Mouse (Mus musculus) spleen, postnatal 10 days (tissue): ENCODE measurements around the gene Fam180a.
"Not testable (repeated sequence)": the region's sequence is repeated elsewhere in the genome, so short reads cannot be mapped to it uniquely, and the experiment has no call there.

Source experiments
- DNase-seq, 2 experiments: peaks; one replicate each; pipeline ENCODE4 v3.0.0; 2021 to 2022; ENCODE audit warnings: low spot score in 2 of 2

The Fam180a gene

DNA sequence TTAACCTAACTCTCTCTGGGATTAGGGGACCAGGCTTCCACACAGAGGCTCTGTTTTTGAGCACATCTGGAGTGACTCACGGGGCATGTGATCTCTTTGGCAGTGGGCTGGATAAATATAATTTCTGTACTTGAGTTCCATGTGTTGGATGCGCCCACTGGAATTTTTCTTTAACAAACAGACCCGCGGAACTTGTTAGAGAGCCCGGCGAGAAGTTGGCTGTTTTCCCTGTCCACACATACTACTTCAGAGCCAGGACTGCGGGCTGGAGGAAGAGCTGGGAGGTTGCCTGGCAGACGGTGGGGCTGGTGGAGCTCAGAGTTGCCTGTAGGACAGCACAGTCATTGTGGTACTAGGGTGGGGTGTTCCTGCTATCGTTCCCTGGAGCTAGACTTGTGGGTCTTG is at the start of gene Fam180a:
Fam180a (minus strand) TSS at position 31 of the 405 bp plus-strand sequence.
- no peak for DNase-seq

DNA sequence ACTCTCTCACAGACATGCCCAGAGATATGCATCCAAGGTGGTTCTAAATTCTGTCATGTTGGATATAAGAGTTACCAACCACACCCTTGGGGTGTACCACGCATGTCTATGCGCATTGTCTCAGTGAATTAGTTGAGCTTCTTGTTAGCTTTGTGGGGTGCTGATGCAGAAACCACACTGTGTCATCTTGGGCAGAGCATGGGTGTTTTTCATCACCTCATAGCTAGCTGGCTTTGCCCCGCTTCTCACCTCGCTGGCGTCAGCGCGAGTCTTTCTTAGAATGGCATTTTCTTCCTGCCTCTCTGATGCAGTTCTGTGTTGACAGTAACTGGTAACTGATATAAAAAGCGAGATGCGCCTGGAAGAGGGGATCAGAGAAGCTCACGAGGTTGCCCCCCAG is 48.1 kb upstream of the Fam180a start:
- no peak for DNase-seq

DNA sequence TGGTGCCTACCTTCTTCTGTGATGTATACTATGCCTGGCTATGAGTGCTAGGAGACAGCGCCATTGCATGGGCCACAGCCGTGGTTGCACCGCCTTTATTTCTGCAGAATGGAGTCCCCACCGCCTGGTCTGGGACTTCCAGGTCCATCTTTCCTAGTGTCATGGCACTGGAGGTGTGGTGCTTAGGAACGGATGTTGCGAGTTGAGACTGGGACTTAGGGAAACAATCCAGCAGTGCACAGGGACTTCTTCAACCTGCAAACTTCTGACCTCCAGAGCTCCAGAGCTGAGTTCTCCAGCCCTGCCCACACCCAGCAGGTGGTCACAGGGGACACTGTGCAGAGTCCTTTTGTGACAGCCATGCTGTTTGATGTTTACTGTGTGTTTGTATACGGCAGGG is 44.4 kb upstream of the Fam180a start:
- DNase-seq: no peak

DNA sequence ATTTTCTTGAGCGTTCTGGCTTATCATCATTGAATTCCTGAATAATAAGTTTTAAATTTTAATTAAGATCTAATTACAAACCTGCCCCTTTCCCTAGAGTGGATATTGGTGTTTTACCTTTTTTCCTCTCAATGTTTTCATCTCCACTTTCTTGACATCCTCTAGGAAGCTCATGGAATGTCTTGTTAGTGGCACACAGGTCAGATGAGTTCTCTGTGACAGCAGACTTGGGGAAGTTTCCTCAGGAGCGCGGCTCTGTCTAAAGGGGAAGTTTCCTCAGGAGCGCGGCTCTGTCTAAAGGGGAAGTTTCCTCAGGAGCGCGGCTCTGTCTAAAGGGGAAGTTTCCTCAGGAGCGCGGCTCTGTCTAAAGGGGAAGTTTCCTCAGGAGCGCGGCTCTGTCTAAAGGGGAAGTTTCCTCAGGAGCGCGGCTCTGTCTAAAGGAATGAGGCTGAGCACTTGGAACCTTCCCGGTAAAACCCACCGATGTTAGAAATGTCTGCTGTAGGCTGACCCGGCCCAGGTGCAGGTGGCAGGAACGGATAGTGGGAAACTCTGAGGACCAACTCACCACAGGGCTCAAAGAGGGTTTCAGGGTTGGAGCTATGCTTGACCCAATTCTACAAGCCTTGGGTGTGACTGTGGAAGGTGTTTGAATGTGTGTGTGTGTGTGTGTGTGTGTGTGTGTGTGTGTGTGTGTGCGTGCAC is 43.8 kb upstream of the Fam180a start:
- DNase-seq: not testable (repeated sequence)

DNA sequence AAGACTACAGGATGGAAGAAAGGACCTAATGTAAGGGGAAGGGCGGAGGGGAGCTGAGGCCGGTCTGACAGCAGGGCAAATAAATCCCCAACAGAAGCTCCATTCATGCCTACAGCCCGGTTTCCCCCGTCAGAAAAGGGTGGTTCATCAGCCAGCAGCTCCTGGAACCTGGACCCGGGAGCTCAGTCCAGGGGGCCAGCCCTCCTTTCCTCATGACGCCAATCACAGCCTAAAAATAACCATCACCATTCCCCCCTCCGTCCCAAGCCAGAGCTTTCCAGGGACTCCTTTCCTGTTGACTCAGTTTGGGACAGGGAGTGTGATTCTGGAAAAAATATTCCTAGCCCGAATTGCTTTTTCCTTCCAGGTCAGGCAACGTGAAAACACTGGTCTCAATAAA is 36.7 kb upstream of the Fam180a start:
- no peak for DNase-seq

DNA sequence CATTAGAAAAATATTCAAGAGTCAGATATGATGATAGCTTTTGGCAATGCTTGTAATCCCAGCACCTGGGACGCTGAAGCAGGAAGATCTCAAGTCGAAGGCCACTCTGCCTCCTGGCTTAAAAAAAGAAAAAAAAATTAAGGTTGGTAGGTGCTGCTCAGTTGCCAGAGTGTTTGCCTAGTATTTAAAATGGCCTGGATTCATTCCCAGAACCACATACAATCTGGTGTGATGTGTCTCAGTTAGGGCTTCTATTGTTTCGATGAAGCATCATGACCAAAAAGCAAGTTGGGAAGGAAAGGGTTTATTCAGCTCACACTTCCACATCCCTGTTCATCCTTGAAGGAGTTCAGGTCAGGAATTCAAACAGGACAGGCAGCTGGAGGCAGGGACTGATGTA is 29.4 kb upstream of the Fam180a start:
- DNase-seq: no peak

DNA sequence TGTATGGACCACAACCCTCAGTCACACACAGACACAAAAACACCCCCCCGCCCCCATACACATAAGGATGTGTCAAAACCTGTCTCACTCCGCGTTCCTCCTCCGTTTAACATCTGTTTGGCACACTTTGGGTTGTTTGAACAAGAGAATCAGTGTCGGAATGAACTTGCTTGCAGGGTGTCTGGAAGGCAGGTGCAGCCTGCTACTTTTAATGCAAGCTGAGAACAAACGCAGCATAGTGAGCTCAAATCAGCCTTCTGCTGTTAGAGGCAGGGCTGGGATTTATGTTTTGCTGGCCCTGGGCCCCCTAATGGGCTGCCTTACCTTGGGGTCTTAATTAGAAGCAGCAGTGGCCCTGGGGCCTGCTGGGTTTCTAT is 28.7 kb upstream of the Fam180a start:
- no peak for DNase-seq

DNA sequence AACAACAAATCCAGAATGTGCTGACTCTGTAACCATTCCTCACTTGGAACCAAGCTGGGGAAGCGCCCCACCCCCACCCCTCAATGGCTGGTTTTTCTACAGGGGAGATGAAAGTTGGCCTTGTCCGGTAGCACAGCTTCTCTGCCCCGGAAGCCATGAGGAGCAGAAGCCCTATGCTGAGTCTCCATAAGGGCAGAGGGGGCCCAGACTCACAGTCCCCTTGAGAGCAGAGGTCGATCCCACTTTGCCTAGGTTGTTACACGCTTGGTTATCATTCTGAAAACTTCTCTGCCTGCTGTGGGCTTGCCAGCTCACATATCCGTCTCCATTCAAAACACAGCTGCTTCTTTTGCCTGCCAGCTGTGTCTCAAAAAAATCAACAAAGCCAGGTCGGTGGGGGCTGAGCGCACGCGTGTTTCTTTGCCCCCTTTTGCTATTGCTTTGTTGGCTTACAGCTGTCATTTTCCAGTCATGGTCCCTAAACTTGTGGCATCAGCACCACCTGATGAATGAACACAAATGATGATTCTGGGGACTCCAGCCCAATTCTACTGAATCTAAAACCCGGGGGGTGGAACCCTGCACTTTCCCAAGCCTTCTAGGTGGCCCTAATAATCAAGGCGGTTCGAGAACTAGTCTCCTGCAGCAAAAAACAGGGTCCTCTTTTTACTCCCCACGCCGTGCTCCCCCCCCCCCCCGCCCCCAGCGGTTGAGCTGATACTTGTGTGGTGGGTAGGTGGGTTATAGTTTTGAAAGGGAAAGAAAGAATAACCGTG is 28.1 kb upstream of the Fam180a start:
- no peak for DNase-seq

DNA sequence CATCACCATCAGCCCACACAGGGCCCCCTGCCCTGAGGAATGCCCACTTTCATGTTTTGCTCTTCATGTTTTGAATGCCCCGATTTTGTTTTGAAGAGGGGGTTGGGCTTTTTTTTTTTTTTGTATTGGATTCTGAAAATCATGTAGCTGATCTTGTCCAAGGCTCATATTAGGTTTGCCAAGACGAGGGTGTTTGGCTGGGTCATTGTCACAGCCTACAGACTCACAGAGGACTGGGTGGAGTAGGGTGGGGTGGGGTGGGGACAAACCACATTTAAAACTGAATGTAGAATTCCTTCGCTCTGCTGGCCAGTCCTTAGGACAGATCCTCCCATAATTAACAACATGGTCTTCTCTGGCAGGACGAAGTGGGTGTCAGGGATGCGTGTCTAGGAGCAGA is 27.5 kb upstream of the Fam180a start:
- no peak for DNase-seq

DNA sequence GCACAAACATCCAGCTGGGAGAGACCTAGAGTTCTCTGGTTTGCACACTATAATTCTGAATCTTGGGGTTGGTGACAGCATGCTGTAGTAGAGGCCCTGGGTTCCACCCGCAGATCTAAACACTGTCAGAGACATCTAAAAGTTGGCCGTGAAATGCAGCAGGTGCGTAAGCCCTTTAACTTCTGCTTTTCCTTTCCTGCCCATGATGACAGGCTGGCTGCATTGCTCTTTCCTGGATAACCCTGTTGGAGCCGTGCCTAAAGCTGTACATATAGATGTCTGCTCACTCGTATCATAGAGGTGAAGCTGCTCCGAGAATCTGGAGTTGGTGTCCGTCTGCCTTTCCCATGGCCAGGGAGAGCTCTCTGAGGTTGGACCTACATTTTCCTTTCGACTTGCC is 26.9 kb upstream of the Fam180a start:
- DNase-seq: no peak

DNA sequence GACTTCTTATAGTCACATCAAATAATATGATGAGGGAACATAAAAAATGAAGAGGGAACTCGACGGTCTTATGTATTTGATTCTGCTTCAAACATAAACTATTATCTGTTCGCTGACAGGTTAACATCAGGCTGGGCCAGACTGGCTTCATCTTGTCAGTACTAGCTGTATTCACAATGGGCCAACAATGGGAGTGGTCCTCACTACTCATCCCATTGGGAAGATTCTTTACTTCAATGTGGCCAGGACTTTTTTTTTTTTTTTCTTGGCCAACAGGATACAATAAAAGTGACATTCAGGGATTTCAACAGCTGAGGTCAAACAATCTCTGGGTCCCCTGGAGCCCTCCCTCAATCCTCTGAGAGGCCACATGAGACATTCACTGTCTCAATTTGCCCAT is 25.9 kb upstream of the Fam180a start:
- no peak for DNase-seq

DNA sequence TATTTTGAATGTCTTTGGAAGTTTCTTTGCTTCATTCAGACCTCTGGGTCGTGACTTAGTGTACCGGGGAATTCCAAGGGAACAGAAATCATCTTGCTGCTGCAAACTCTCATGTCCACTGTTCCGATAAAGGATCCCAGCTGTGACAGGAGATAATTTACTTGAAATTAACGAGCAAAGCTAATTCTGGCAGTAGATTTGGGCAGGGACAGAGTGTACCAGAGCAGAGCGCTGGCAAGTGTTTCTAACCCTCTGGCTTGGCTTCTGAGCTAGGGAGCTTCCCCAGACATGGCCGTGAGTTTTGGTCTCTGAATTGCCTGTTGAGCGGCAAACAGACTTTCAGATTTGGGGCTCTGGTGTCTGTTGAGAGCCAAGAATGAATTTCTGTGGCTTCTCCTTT is 23.8 kb upstream of the Fam180a start:
- DNase-seq: no peak

DNA sequence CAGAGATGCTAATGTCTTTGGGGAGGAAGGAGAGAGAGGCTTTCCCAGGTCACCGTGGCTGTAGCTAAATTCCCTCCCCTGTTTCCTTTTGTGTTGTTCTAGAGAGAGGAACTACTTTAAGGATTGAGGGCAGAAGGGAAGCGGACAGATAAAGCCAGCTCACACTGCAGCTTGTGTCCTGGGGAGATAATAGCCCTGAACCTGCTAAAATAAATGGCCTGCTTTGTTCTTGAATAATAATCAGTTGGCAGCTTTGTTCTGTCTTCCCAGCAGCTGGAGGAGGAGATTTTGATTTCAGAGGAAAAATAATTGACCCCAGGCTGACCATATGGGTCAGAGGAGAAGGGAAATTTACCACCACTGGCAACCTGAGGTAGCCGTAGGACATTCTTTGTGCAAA is 12.7 kb upstream of the Fam180a start:
- no peak for DNase-seq

DNA sequence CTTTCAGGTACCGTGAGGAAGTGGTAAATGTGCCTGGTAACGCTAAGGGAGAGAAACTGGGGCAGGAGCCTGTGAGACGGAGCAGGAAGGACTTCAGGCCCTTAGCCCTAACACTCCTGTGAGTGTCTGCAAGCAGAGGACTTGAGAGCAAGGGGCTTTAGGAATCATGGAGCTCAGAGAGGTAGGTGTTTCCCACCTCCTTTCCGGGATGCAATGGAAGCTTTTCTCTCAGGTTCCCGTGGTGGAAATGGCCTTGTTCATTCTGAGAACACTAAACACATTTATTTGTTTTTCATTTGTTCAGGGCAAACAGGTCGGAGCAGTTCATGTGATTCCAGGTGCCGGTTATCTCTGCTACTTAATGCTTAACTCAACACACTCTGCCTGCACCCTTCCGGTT is 11.9 kb upstream of the Fam180a start:
- DNase-seq: no peak

DNA sequence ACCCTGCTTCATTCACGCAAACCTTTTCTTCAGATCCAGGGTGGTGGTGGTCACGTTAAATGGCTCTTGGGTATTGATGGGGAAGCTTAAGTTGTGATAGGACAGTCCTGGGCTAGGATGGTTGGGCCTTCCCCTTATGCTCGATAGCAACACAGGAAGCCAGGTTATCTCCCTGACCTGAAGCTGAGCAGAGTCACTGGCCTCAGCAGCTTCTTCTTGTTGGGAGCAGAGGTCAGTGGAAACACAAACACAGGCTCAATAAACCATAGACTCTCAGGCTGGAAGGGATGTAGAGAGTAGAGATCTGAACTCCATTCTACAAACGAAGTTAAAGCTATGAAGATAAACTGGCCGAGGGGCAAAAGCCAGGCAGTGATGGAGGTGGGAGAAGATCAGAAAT is 9.5 kb upstream of the Fam180a start:
- DNase-seq: no peak

DNA sequence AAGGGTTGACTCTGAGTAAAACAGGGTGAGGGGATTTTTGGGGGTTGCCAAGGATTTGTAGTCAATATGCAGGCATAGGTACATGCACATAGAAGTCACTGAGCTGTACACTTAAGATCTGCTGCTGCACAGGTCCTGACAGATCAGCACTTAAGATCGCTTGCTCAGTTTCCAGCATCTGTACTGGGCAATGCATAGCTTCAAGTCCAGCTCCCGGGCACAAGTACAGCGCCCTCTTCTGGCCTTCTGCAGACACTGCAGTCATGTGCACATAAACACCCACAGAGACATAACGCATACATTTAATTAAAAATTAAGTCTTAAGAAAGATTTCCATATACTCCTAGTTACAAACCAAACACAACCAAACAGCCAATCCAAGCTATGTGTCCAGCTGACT is 8.3 kb upstream of the Fam180a start:
- no peak for DNase-seq

DNA sequence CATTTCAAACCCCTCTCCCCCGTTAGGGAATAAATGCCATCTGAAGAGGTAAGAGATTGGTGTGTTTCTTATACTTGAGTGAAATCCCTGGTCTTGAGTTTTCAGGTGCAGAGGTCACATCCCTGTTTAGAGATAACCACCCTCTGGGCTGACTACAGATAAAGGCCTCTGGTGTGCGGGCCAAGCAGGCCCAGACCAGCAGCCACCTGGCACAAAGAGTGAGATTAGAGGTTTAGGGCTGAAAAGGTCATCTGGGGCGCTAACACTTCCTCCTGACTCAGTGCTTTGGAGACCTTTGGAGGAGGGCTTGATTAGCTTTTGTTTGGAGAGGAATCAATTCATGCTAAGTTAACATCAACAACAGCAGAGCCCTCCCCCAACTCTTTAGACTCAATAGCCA is 7.7 kb upstream of the Fam180a start:
- DNase-seq: no peak

DNA sequence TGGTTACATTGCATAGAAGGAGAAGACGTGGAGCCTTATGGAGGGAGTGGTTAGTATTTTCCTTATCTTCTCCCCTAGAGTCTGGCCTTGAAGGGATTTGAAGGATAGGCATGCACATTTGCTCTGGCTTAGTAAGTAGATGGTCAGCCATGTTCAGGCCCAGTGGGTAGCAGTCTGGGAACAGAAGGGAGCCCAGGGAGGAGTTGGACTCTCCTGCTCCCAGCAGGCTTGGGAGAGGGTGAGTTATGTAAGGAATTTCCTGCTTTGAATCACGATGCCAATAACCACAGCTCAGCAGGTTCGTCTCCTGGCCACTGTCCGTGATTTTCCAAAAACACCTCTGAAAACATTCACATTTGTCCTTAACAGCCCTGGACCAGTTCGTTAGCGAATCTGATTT is 4.9 kb upstream of the Fam180a start:
- DNase-seq: no peak

DNA sequence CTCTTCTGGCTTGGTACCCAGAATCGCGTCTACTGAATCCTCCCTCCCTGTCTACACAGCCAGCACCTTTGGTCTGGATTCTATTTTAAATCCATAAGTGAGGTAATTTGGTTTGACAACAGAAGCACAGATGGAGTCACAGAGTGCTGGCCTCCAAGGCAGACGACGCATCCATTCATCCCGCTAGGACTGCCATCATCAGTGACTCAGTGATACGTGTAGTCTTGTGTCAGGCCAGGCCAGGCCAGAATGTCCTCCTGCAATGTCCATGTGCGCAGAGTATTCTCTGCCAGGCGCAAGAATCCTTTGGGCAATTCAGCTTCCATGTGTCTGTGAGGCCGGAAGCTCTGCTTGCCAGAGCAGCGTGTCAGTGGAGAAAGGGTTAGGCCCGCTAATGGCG is 4.0 kb upstream of the Fam180a start:
- no peak for DNase-seq

DNA sequence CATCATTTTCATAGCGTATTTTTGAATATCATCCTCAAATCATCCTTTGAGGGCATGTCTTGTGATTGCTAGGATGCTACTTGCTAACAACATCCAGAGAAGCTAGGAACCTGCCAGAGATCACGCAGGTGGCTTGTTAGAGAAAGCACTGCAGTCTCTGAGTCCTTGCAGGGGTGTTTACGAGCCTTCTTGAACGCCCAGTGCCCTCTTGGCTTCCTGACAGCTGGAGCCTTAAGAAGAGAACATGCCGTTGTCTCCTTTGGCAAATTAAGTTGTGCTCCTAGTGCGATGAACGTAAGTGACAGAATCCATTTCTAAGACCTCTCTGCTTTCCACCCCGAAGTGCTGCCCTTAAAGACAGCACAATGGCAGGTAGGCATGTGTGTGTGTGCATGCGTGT is 1.6 kb downstream of the Fam180a start:
- DNase-seq: no peak

DNA sequence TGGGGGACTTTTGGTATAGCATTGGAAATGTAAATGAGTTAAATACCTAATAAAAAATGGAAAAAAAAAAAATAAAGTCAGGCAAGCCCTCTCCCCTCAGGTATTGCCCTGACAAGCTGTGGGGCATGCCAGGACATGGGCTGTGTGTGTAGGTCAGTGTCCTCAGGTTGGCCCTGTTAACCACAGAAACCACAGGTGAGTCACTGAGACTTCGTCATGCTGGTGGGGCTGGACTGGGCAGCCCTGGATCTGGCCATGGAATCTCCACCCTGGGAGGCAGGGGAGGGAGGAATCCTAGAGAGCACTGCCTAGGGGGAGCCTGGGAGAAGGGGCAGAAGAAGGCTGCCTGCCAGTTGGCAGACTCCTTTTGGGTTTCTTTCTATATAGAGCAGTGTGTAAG is 2.9 kb downstream of the Fam180a start:
- no peak for DNase-seq

DNA sequence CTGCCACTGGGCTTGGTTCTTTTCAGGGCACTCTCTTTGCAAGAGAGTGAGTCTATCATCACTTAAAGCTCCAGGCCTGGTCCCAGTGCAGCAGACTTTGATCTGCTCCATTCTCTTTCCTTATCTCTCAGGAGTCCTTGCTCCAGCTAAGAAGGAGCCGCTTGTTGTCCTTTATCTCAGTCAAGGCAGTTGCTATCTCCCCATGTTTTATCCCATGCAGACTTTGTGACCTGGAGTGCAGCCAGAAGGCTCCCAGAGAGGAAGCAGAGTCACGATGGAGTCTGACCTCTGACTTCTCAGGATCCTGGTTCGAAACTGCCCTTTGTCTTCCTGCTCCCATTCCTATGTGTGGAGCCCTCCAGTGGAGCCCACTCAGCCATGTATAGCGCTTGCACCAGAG is 4.8 kb downstream of the Fam180a start:
- DNase-seq: peak; percentile 20 to 40

DNA sequence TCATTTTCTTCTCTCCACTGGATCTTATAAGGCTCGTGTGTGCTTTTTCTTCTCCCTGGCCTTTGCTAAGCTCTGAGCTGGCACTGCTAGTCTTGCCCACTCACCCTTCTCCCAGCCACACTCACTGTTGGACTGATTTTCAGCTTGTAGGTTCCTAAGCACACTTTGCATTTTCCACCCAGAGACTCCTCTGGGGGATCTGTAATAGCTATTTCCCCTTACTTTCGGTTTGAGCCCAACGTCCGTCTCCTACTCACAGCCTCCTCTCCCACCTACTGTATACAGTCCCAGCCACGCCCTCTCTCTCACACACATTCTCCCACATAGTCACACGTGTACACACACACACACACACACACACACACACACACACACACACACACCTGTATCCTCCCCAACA is 6.1 kb downstream of the Fam180a start:
- DNase-seq: no peak

DNA sequence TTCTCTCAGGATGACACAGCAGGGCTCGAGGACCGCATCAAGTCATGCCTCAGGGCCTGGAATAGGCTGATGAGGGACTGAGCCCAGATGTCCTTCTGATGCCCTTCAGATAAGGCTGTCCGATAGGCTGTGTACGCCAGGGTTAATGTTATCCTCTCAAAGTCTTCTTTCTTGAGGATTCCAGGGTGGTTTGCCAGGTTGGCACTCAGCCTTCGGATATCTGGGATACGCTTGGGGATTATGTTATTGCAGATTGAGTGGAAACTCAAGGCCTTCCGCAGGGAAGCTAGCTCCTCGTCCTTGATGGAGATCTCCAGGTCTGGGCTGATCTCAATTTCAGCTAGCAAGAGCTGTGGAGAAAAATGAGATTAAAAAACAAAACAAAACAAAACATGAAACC is 12.4 kb downstream of the Fam180a start:
- no peak for DNase-seq
